Mouse (Mus musculus): ENCODE measurements around the gene Tspan17. TPM values are rescaled to one million over a fixed set of nuclear protein-coding genes. Genes with fewer than 3 reads are reported as not detected.

Gene Tspan17
- polyA plus RNA-seq, 1 experiment from 2014 or later = 21.3 TPM

Other genes with a start within 250 kb of the Tspan17 start
- 254 and 284 TPM in 2 replicates for gene 4833439L19Rik, start 223.9 kb upstream of the Tspan17 start, polyA plus RNA-seq (2014; fragmentation: Nextera tagmentation; extraction: Ambion mirVana)
- gene Arl10, start 214.4 kb upstream of the Tspan17 start, polyA plus RNA-seq (2014; fragmentation: Nextera tagmentation; extraction: Ambion mirVana) = 28.6 and 34.5 TPM in 2 replicates
- 66.6 and 71.7 TPM in 2 replicates for gene Nop16, start 199.3 kb upstream of the Tspan17 start, polyA plus RNA-seq (2014; fragmentation: Nextera tagmentation; extraction: Ambion mirVana)
- gene Higd2a, start 199.2 kb upstream of the Tspan17 start, polyA plus RNA-seq (2014; fragmentation: Nextera tagmentation; extraction: Ambion mirVana) = 147 and 160 TPM in 2 replicates
- gene Cltb, start 178.0 kb upstream of the Tspan17 start, polyA plus RNA-seq (2014; fragmentation: Nextera tagmentation; extraction: Ambion mirVana) = 30.9 and 34.1 TPM in 2 replicates
- gene Faf2, start 167.6 kb upstream of the Tspan17 start, polyA plus RNA-seq (2014; fragmentation: Nextera tagmentation; extraction: Ambion mirVana) = 99.0 and 102 TPM in 2 replicates
- 126 and 130 TPM in 2 replicates for gene Rnf44, start 95.5 kb upstream of the Tspan17 start, polyA plus RNA-seq (2014; fragmentation: Nextera tagmentation; extraction: Ambion mirVana)
- 0.07 and 0.15 TPM in 2 replicates for gene Cdhr2, start 87.9 kb upstream of the Tspan17 start, polyA plus RNA-seq (2014; fragmentation: Nextera tagmentation; extraction: Ambion mirVana)
- 13.3 and 14.5 TPM in 2 replicates for gene Gprin1, start 39.5 kb upstream of the Tspan17 start, polyA plus RNA-seq (2014; fragmentation: Nextera tagmentation; extraction: Ambion mirVana)
- 2.7 and 3.7 TPM in 2 replicates for gene Sncb, start 22.8 kb upstream of the Tspan17 start, polyA plus RNA-seq (2014; fragmentation: Nextera tagmentation; extraction: Ambion mirVana)
- gene Eif4e1b, start 5.4 kb upstream of the Tspan17 start, polyA plus RNA-seq (2014; fragmentation: Nextera tagmentation; extraction: Ambion mirVana) = not detected in 2 replicates
- gene Unc5a, start 160.0 kb downstream of the Tspan17 start, polyA plus RNA-seq (2014; fragmentation: Nextera tagmentation; extraction: Ambion mirVana) = 6.7 and 7.5 TPM in 2 replicates
- 1.1 and 1.5 TPM in 2 replicates for gene Hk3, start 232.0 kb downstream of the Tspan17 start, polyA plus RNA-seq (2014; fragmentation: Nextera tagmentation; extraction: Ambion mirVana)